ENCODE assay signal across 10 mouse cellular contexts in genomic region chr12:13211746-13212482, GRCm38 (mm10). TPM values are rescaled to one million over a fixed set of nuclear protein-coding genes. Genes with fewer than 3 reads are reported as not detected.
DNase-seq lines count a peak whose midpoint lies in the region; ATAC-seq and TF ChIP-seq lines count a peak whose summit lies in the region.
"Had no signal": no experiment of that assay in that cellular context is flagged by ENCODE, and none has a peak within 500 bp of the region (broad histone marks: within the 10 kb centered on the region; RNA-seq: fewer than 3 reads in every experiment).

No protein-coding gene starts in this region.

- no peak for ATAC-seq in midbrain, postnatal 0 days (ENCODE audit: low FRiP score)
- no peak for ATAC-seq in midbrain, embryonic 13.5 days

- no peak for TF ChIP-seq CTCF in midbrain, postnatal 0 days (IDR thresholded peaks at IDR 0.05)
- no peak for TF ChIP-seq CTCF in thymus, adult 2 months (IDR thresholded peaks at IDR 0.05; ENCODE audit: borderline replicate concordance, control insufficient read depth, extremely low read depth, insufficient read depth, low read length, poor library complexity)

- H3K36me3 ChIP-seq in midbrain, postnatal 0 days (ENCODE audit: insufficient read depth, low read length), result no peaks in the 10 kb centered on the region
- peaks cover under 1% of the 10 kb centered on the region; the same call in 1 of the 2 replicates for H3K36me3 ChIP-seq in midbrain, embryonic 13.5 days
- H3K36me3 ChIP-seq in thymus, adult 2 months (ENCODE audit: control insufficient read depth, insufficient read depth, low read length), result no peaks in the 10 kb centered on the region
- H3K36me3 ChIP-seq: hindbrain, embryonic 15.5 days had no signal

- H3K4me3 ChIP-seq in midbrain, postnatal 0 days (ENCODE audit: low read depth, low read length), result no peak overlapping the region
- H3K4me3 ChIP-seq in midbrain, embryonic 13.5 days (replicated peaks), result no peak overlapping the region
- H3K4me3 ChIP-seq in thymus, adult 2 months (ENCODE audit: control insufficient read depth, insufficient read depth, low read length), result no peak overlapping the region
- H3K4me3 ChIP-seq: hindbrain, embryonic 15.5 days; neural tube, embryonic 13.5 days had no signal

- no peak overlapping the region for H3K9ac ChIP-seq in midbrain, postnatal 0 days (replicated peaks; ENCODE audit: low read length, poor library complexity, severe bottlenecking)
- H3K9ac ChIP-seq in midbrain, embryonic 13.5 days (replicated peaks), result no peak overlapping the region
- H3K9ac ChIP-seq: hindbrain, embryonic 15.5 days; neural tube, embryonic 13.5 days had no signal

- H3K27me3 ChIP-seq in midbrain, postnatal 0 days (ENCODE audit: insufficient read depth, low read length), result no peaks in the 10 kb centered on the region
- H3K27me3 ChIP-seq in midbrain, embryonic 13.5 days, result peaks cover 8% of the 10 kb centered on the region; the same call in 1 of the 2 replicates
- no peaks in the 10 kb centered on the region for H3K27me3 ChIP-seq in thymus, adult 2 months (ENCODE audit: control insufficient read depth, insufficient read depth, low read length)
- H3K27me3 ChIP-seq: hindbrain, embryonic 15.5 days had no signal

- DNase-seq in midbrain, postnatal 0 days (ENCODE audit: low spot score), result peak; percentile 6
- peak; percentile 83 to 91 for DNase-seq in frontal cortex, adult 2 months (ENCODE audit: extremely low spot score in 1 of 2, low spot score in 1 of 2)
- DNase-seq in heart, postnatal 10 days, result peak; percentile 86 to 87
- DNase-seq in layer of hippocampus, postnatal 10 days (ENCODE audit: low spot score in 2 of 2), result peak; percentile 23 to 37
- peak; percentile 90 for DNase-seq in right cerebral cortex, adult 18-20 months
- no peak for DNase-seq in thymus, postnatal 4 days
- no peak for DNase-seq in thymus, adult 2 months

- WGBS in midbrain, postnatal 0 days, result 71% methylated on average over 11 of the region's 11 CpGs
- 76% methylated on average over 11 of the region's 11 CpGs for WGBS in midbrain, embryonic 13.5 days
- 60% methylated on average over 11 of the region's 11 CpGs for WGBS in thymus, adult 2 months

- no peak overlapping the region for H3K4me2 ChIP-seq in midbrain, postnatal 0 days (ENCODE audit: low read depth, low read length, poor library complexity, severe bottlenecking)
- H3K4me2 ChIP-seq in midbrain, embryonic 13.5 days (replicated peaks), result no peak overlapping the region
- H3K4me2 ChIP-seq: hindbrain, embryonic 15.5 days; neural tube, embryonic 13.5 days had no signal

- intact Hi-C loops in heart, postnatal 10 days (cut with DNase I), result loop anchor here (5.0 kb wide), 2 partner anchors 35 to 220 kb away; no protein-coding TSS in a partner anchor

- H3K4me1 ChIP-seq in midbrain, postnatal 0 days (ENCODE audit: insufficient read depth, low read length), result no peaks in the 10 kb centered on the region
- peaks cover 14% of the 10 kb centered on the region for H3K4me1 ChIP-seq in midbrain, embryonic 13.5 days (replicated peaks)
- no peaks in the 10 kb centered on the region for H3K4me1 ChIP-seq in thymus, adult 2 months (replicated peaks; ENCODE audit: control insufficient read depth, insufficient read depth, low read length)

- no peaks in the 10 kb centered on the region for H3K9me3 ChIP-seq in midbrain, postnatal 0 days (ENCODE audit: low read length)
- H3K9me3 ChIP-seq in midbrain, embryonic 13.5 days, result no peaks in the 10 kb centered on the region
- H3K9me3 ChIP-seq: hindbrain, embryonic 15.5 days; neural tube, embryonic 13.5 days had no signal

- TF ChIP-seq POLR2A in thymus, adult 2 months (IDR thresholded peaks at IDR 0.05; ENCODE audit: control insufficient read depth, extremely low read depth, insufficient read depth, low read length, poor library complexity), result no peak

- no peak overlapping the region for H3K27ac ChIP-seq in midbrain, postnatal 0 days (ENCODE audit: low read depth, low read length)
- H3K27ac ChIP-seq in midbrain, embryonic 13.5 days, result no peak overlapping the region
- no peak overlapping the region for H3K27ac ChIP-seq in thymus, adult 2 months (ENCODE audit: control insufficient read depth, insufficient read depth, low read length)
- H3K27ac ChIP-seq: hindbrain, embryonic 15.5 days; neural tube, embryonic 13.5 days had no signal

RNA-seq across cellular contexts. Expression of gene Ddx1, which starts 37.1 kb away (rescaled TPM):
- 48.3 and 54.4 TPM in 2 replicates for total RNA-seq in midbrain, postnatal 0 days (2014; rRNA removed)
- polyA plus RNA-seq in midbrain, postnatal 0 days (2015; fragmentation: Nextera tagmentation; extraction: Ambion mirVana), result 126 and 133 TPM in 2 replicates
- 129 and 136 TPM in 2 replicates for polyA plus RNA-seq in midbrain, embryonic 13.5 days (2015; fragmentation: Nextera tagmentation; extraction: Ambion mirVana)
- 63.3 and 82.9 TPM in 2 replicates for polyA plus RNA-seq in frontal cortex, adult 2 months (2012; rRNA removed)
- 10 to 100 TPM; 83.0 to 91.4 TPM for total RNA-seq in heart, postnatal 10 days (2021)
- 100 to 1,000 TPM; 134 to 137 TPM for total RNA-seq in layer of hippocampus, postnatal 10 days (2021)
- polyA plus RNA-seq in thymus, adult 2 months (2012; rRNA removed), result 6.7 TPM in 2 replicates

RNA-seq across cellular contexts. Expression of gene Nbas, which starts 57.0 kb away (rescaled TPM):
- total RNA-seq in midbrain, postnatal 0 days (2014; rRNA removed), result 41.4 and 50.9 TPM in 2 replicates
- 12.0 and 12.4 TPM in 2 replicates for polyA plus RNA-seq in midbrain, postnatal 0 days (2015; fragmentation: Nextera tagmentation; extraction: Ambion mirVana)
- 14.5 and 14.9 TPM in 2 replicates for polyA plus RNA-seq in midbrain, embryonic 13.5 days (2015; fragmentation: Nextera tagmentation; extraction: Ambion mirVana)
- 22.8 and 24.0 TPM in 2 replicates for polyA plus RNA-seq in frontal cortex, adult 2 months (2012; rRNA removed)
- 10 to 100 TPM; 22.6 to 24.4 TPM for total RNA-seq in heart, postnatal 10 days (2021)
- 10 to 100 TPM; 29.7 to 33.6 TPM for total RNA-seq in layer of hippocampus, postnatal 10 days (2021)
- polyA plus RNA-seq in thymus, adult 2 months (2012; rRNA removed), result 12.3 TPM in 2 replicates

Comparison
In these comparisons a context has a peak if more than half of its experiments do, and no peak if none do; other contexts are left out.
1. DNase-seq: peak in midbrain, postnatal 0 days (single experiment), frontal cortex, adult 2 months (2 of 2), heart, postnatal 10 days (2 of 2), layer of hippocampus, postnatal 10 days (2 of 2) and right cerebral cortex, adult 18-20 months (single experiment); none in thymus, postnatal 4 days (single experiment) and thymus, adult 2 months (single experiment).